Mouse (Mus musculus) heart, postnatal 36 days (tissue): ENCODE results near the gene Ppdpf. TPM values are rescaled to one million over a fixed set of nuclear protein-coding genes. Genes with fewer than 3 reads are reported as not detected.

Source experiments
- DNase-seq, 2 experiments: peaks; one replicate each; pipeline ENCODE4 v3.0.0; 2021 to 2022
- intact Hi-C: fragments of 180-260 bp; cut with DNase I; formaldehyde crosslinking; loops from one replicate; pipeline ENCODE4 v1.15.1; 2025
- total RNA-seq, 2 experiments: library from RNA; stranded (reverse); gene quantifications; 2 replicates each; pipeline ENCODE4 v1.2.3; 2021

Ppdpf gene
- total RNA-seq = 10 to 100 TPM; 49.4 to 52.6 TPM

DNA sequence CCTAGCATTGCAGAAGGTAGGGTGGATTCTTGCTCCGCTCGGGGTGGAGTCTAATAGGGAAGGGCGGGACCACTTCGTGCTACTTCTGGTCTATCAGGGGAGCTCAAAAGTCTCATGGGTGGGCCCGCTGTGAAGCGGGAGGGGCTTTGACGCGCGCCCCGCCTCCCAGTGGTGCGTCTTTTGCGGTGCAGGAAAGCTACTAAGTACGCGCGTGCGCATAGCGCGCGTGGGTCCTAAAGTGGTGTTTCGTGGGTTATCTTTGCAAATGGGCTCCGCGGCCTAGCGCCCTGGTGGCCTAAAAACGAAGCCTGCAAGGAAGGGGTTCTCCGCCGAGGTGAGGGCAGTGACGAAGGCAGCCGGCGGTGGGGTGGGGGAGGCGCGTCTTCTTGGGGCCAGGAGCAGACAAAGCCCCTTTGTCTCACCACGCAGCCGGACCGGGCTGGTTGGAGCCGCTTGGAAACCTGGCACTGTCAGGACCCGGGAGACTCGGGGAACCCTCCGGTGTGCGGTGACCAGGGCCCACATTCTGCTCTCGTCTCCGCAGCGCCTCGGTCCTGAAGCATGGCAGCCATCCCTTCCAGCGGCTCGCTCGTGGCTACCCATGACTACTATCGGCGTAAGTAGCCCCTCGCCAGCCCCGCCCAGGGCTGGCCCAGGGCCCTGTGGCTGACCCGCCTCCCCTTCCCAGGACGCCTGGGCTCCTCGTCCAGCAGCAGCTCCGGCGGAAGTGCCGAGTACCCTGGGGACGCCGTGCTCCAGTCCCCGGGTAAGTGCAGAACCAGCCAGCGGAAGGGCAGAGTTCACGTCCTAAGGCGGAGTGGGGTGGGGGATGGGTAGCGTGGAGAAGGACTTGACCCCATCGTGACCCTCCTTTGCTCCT is at the start of gene Ppdpf:
Gene Ppdpf, plus strand, starts transcription at position 127 of the 880 bp plus-strand sequence.
- peak; percentile 91 to 92 for DNase-seq
- intact Hi-C loops = loop anchor here (2.0 to 5.0 kb wide), 3 partner anchors 101 to 410 kb away; partner anchors contain the start of genes Gmeb2, Rtel1 and Samd10

DNA sequence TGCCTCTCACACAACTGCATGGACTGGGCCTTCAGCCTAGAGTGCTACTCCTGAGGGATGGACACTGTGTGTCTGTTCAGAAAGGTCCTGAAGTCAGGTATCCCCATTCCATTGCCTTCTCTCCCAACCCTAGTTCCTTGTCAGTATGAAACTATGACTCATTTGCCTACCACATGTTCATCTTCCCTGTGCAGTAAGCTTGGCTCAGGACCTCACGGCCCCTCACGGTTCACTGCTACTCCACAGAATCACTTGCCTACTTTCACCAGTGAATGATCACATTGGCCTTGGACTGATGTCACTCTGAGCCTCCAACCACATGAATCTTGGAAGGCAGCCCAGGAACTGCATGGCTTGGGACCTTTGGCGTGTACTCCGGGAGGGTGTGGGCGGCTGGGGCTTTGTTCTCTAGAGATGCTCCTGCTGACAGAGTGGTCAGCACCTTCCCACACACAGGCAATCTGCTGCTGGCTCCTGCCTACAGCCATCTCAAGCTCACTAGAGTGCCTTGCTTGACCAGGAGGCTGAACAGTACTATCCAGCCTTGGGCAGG is 47.3 kb upstream of the Ppdpf start:
- intact Hi-C loops = no loop called here
- no peak for DNase-seq

DNA sequence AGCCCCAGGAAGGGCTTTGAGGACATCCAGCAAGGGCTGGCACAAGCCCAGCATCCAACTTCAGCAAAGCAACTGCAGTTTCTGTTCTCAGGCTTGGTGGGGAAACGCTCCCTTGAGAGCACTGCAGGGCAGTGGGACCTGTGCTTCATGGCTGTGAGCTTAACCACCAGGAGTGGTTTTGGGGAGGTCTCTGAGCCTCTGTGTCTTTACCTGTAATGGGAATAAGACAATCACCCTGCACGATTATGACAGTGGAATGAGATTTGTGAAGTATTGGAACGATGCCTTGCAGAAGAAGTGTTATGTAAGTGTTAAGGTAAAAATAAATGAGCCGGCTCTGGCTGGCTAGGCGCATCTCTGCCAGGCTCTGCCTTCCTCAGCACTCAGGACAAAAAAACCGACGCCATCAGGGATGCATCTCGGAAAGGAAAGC is 44.3 kb upstream of the Ppdpf start:
- DNase-seq = no peak

DNA sequence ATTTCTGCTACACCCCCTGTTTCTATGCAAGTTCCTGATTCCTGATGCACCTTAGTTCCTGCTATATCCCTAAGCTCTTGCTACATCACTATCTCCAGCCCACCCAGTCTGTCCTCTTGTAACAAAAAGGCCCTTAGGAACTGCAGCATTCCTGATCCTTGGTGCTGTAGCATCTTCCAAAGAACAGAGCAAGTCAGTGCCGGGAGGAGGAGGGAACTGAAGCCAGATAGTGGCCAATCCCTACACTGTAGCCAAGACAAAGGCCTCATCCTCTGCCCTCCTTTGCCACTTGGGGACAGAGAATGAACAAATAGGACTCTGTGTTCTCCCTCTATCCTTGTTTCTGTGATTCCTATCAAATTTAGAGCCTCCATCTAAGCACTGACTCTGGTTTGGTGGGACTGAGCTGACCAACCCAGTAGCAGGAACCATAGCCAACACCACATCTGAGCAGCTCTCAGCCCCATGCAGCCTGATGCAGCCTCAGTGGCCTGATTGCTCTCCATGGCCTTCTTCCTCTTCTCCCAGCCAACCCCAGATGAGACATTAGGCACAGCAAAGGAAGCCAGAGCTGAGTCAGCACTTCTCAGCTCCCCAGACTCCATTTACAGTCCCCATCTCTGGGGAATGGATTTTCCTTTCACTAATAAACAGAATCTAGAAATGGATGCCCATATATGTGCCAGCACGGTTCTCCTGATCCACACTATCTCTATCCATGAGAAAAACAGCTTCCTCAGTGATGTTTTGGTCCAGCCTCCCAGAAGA is 43.4 kb upstream of the Ppdpf start:
- DNase-seq = no peak
- intact Hi-C loops = no loop called here

More for the DNA sequence above, 44.3 kb upstream of the Ppdpf start:
- intact Hi-C loops = no loop called here

DNA sequence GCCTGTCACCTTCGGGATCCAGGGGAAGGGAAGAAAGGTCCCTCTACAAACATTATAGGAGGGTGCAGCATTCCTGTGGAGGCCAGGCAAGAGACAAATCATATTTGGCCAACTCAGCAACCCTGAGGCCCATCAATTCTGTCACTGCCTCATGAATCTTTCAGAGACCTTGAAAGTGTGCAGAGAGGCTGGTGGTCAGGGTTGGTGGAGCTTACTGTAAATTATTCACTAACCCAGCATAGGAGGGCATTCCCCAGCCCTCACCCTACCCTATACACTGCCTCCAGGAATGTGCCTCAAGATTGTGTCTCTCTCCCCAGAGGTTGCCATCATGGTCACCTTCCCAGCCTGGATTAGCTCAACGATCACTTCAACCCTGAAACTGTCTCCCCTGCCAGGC is 42.4 kb upstream of the Ppdpf start:
- DNase-seq = no peak
- intact Hi-C loops = no loop called here

DNA sequence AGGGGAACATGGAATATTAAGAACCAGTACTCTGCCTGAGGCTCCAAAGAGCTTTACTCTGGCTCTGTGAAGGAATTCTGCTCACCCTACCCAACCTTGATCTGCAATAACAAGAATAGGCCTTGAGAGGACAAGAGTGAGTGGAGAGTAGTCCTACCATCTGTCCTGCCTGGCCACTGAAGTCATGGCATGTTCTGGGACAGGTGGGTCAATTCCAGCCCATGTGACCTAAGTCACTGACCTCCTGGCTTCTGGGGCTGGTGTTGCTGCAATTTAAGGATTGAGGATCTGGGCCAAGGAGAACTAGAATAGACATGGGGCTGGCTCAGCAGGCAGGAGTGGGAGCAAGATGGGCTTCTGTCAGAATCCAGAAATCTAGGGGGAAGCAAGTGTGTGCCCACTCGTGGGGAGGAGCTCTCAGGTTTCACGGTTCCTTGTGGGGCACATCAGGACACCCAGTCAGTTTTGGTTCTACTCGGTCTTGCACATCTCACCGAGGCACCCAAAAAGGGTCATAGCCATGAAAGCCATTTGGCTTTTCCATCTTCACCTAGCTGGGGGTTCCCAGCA is 40.0 kb upstream of the Ppdpf start:
- intact Hi-C loops = no loop called here
- no peak for DNase-seq

DNA sequence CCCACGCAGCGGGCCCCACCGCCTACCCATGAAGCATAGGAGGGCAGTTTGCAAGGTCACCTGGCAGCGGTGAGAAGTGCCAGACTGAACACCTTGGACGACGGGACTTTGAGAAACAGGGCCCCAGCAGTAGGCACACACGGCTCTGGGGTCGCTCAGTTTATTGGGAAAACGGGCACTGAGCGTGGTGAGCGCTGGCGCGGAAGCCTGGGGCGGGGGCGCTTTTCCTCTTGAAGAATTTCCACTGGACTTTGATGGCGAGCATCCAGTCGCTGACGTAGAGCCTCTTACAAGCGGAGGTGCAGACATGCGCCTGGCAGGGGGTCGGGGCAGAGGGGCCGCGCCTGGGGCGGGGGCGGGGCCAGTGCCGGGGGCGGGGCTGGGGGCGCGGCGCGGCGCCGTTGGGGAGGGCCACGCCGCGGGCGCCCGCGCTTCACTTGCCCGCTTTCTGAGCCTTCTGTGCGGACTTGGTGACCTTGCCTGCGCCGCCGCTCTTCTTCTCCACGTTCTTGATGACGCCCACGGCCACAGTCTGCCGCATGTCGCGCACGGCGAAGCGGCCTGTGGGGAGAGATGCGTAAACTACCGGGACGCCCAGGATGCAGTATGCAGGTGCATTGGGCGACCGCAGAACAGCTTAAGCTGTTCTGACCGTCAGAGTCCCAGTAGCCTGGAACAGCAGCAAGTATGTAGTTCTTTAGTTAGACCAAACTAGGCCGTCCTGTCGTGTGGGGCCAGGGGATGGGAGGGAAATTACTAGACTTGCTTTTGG is 39.3 kb upstream of the Ppdpf start:
- intact Hi-C loops = no loop called here
- DNase-seq = peak in 1 of 2 experiments; percentile 37

DNA sequence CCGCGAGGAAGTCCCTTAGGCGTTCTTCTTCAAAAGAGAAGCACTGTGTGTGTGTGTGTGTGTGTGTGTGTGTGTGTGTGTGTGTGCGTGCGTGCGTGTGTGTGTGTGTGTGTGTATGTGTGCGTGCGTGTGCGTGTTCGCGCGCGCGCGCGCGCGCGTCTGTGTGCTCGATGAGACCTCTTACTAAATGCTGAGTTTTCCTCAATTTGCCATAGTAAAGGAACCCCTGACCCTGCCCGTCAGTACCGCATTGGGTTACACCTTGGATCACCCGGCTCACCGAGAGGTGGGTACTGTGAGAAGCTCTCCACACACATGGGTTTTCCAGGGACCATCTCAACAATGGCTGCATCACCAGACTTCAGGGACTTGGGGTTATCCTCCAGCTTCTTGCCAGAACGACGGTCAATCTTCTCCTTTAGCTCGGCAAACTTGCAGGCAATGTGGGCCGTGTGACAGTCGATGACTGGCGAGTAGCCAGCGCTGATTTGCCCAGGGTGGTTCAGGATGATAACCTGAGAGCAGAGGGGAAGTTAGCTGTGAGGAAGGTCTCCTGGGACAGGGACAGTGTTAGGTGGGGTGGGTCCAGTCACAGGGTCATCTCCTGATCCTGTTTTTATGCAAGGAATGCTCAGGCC is 38.6 kb upstream of the Ppdpf start:
- intact Hi-C loops = no loop called here
- DNase-seq = no peak

DNA sequence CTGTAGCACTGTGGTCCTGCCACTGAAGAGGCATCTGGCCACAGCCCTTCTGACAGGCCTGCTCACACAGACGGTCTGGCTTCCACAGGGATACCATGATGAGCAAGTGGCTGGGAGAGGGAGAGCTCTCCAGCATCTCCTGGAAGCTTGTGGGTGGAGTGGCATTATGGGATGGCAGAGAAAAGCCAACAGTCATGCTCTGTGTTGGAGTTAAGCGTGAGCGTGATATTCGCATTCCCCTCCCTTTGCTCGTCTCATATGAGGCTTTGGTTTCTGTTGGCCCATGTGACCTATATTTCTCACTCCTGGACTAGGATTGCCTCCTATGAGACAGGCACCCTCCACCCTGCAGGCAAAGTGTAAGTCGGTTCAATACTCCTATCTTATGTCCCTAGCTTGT is 36.8 kb upstream of the Ppdpf start:
- no peak for DNase-seq
- intact Hi-C loops = no loop called here

DNA sequence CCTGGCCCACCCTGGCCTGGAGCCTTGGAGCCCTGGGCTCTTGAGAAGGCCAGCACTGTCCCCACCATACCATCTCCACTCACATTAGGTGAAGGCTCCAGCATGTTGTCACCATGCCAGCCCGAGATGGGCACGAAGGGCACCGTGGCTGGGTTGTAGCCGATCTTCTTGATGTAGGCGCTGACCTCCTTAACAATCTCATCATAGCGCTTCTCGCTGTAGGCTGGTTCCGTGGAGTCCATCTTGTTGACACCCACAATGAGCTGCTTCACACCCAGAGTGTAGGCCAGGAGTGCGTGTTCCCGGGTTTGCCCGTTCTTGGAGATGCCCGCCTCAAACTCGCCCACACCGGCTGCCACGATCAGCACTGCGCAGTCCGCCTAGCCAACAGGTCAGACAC is 34.3 kb upstream of the Ppdpf start:
- DNase-seq = no peak
- intact Hi-C loops = no loop called here

DNA sequence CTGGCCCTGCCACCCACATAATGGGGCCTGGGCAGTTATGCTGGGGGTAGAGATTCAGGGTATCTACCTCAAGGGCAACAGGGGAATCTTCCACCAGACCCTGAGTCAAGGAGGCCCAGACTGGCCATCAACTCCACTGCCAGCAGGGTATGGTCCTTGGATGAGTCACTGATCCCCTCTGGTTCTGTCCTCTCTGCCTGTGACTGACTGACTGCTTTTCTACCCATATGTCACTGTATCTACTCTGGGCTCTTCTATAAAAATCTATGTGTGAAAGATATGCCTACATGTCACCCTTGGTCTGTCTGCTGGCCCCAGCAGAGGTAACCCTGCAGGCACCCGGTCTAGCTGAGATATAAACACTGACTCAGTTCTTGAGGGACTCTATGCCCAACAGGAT is 33.9 kb upstream of the Ppdpf start:
- DNase-seq = no peak

DNA sequence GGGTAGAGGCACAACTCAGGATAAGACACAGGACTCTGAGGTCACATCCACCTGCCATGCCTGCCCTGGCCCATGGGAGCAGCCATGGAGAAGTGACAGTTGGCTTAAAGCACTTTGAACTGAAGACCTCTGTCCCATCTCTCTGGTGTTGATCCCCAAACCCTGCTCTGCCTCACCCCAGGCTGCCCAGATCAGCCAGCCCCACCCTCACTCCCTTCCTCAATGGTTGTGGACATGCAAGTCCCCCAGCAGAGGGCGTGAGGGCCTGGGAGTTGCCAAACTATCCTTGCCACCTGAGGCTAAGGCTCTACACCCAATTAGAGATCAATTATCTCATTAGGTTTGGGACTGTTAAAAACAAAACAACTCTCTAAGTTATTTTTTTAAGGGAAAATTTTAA is 33.2 kb upstream of the Ppdpf start:
- no peak for DNase-seq
- intact Hi-C loops = no loop called here

More for the DNA sequence above, 33.9 kb upstream of the Ppdpf start:
- intact Hi-C loops = no loop called here

DNA sequence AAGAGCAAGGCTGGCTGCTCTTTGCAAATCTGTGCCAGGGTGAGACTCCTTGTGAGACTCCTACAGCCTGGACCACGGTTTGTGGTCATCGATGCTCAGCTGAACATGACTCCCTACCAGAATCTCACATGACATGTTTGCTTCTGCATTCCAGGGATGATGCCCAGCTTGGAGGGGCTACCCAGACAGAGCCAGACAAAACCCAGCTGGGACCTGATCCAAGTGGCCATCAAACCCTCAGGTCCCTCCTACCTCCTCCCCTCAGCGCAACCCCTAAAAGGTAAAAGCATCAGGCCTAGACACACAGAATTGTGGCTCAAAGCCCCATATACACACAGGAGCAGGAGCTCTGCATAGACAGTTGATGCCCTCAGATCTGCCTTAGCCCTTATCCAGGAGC is 32.7 kb upstream of the Ppdpf start:
- intact Hi-C loops = no loop called here
- DNase-seq = no peak

DNA sequence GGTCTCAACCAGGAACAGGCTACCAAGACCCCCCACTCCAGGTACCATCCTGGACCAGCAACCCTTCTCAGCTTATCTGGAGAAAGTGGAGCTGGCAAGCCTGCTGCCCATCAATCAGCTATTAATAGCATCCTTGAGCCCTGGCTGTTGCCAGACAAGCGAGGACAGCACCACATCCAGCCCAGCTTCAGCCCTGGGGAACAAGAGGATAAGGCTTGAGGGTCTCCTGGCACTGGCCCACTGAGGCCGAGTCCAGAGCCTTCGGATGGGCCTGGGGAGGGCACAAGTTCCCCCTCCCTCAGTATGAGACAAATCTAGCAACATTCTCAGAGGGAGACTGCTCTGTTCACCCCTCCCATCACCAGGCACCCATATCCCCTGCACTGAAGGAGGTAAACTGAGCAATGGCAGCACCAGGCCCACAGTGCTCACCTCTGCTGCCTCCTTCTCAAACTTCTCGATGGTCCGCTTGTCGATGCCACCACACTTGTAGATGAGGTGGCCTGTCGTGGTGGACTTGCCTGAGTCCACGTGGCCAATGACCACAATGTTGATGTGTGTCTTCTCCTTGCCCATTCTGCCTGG is 32.1 kb upstream of the Ppdpf start:
- intact Hi-C loops = no loop called here

DNA sequence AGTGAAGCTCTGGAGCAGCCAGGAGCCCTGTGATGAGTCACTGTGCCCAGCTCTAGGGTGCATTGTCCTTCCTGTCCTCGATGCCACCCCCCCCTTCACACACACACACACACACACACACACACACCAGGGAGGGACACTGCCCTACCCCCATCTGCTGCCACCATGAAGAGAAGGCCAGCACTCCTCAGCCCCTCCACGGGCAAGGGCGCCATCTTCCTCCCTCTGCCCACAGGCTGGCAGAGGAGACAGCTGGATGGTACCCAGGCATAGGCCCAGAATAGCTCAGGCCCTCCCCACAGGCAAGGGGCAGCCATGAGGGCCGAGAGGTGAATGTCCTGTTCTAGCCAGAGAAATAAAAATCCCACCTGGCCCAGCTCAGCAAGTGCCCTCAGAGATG is 31.2 kb upstream of the Ppdpf start:
- intact Hi-C loops = no loop called here
- no peak for DNase-seq

More for the DNA sequence above, 32.1 kb upstream of the Ppdpf start:
- DNase-seq = no peak

DNA sequence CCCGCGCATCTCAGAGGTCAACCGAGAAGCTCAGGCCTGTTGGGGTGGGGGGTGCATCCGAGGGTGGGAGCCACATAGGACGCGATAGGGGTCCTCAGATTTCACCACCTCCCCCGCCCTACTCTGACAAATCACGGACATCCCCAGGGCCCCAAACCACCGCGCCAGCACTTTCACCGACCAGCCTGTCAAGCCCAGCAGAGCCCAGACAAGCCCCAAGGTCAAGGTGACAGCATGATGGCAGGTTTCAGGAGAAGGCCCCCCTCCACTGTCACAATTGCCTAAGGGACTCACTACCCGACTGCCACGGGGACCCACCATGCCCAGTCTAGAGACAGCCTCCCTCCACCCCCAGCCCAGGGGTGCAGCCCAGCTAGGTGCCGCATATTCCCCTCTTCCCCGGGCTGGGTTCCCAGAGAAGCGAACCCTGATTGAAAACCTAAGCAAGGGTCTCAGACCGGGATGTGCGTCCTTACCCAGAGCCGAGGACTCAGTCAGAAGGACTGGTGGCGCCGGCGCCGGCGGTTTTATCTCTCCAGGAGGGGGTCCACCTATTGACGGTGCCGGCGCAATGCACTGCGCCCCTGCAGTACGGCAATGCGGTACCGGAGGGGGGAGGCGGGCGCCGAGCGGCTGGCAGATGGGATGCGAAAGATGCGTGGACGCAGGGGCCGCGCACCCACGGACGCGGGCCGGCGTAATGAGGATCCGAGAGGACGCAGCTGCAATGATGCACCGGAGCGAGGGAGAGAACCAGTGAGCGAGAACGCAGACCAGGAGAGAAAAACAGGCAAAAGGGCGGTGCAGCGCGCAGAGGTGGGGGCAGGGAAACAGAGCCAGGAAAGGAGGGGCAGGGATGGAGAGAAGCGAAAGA is 30.6 kb upstream of the Ppdpf start, which contains the start of gene Eef1a2:
Gene Eef1a2, minus strand, starts transcription at position 767 of the 874 bp plus-strand sequence.
- intact Hi-C loops = no loop called here

DNA sequence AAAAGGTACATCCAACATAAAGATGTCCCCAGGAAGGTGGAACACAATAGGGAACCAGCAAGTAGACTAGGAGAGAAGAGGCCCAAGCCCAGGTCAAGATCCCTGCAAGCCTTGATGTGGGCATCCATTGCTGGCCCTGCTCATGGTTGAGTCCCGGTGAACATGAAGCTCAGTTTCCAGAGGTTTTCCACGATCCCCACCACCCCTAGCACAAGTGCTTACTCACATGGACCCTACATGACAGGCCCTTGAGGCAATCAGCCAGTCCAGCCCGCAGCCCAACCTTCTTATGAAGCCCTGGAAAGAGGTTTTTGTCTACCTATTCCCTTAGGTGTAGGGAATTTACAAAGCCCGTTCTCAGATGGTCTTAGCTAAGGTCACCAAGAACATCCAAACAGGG is 29.9 kb upstream of the Ppdpf start:
- no peak for DNase-seq
- intact Hi-C loops = no loop called here

More for the DNA sequence above, 30.6 kb upstream of the Ppdpf start, which contains the start of gene Eef1a2:
- DNase-seq = peak; percentile 47 to 65

DNA sequence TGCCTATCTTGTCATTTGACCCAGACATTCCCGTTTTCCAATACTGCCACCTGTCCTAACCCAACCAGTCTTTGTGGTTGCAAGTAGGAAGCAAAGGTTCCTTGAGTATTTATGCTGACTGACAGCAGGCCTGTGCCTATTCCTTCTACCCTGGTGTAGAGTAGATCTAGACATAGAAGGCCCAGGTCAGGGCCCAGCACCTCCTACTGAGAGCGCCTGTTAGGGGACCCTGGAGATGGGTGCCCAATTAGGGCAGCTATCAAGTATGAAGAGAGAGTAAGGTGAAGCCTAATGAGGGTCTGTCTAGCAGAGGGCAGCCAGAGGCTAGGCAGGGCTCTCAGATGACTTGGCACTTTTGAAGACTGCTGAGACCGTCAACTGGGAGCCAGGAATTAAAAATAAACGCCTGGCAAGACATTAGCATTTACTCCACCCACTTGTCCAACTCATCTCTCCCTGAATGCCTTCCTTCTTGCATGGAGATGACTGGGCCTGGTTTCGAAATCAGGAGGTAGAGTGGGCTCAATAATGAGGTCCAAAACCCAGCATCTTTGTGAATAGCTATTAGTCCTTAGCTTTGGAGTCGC is 29.2 kb upstream of the Ppdpf start:
- intact Hi-C loops = no loop called here
- DNase-seq = no peak
